Mouse (Mus musculus) heart, postnatal 14 days (tissue): ENCODE results near the gene Phka2. TPM values are rescaled to one million over a fixed set of nuclear protein-coding genes. Genes with fewer than 3 reads are reported as not detected.
A peak's percentile ranks its signal among the peaks of the same experiment; 100 is the strongest.

Experiments used
- DNase-seq, 2 experiments: peaks; one replicate each; pipeline ENCODE4 v3.0.0; 2021 to 2022
- intact Hi-C: fragments of 180-260 bp; cut with DNase I; formaldehyde crosslinking; loops from one replicate; pipeline ENCODE4 v1.15.1; 2025
- long read RNA-seq, 2 experiments: library from polyadenylated mRNA; stranded (forward); transcript quantifications; one replicate each; pipeline ENCODE4 v2.0.0; 2021
- total RNA-seq, 2 experiments: library from RNA; stranded (reverse); gene quantifications; 2 replicates each; pipeline ENCODE4 v1.2.3; 2021

The Phka2 gene
- total RNA-seq, result 10 to 100 TPM; 11.7 to 16.4 TPM
- long read RNA-seq, experiment 1, full-length matches to known transcripts, result 5 of 10 reads
- long read RNA-seq, experiment 1, partial matches to known transcripts, result 2 of 10 reads
- long read RNA-seq, experiment 1, other reads (novel, unspliced or antisense), result 3 of 10 reads
- long read RNA-seq, experiment 2, full-length matches to known transcripts, result 3 of 7 reads
- long read RNA-seq, experiment 2, partial matches to known transcripts, result 1 of 7 reads
- long read RNA-seq, experiment 2, other reads (novel, unspliced or antisense), result 3 of 7 reads

GRCm38 (mm10) chrX:160502048-160503041 is at the start of gene Phka2:
Gene Phka2 (plus strand): TSS chrX:160502166.
- intact Hi-C loops, result no loop called here
- peak; percentile 83 to 88 for DNase-seq

GRCm38 (mm10) chrX:160455686-160456085 is 46.3 kb upstream of the Phka2 start:
- DNase-seq, result peak; percentile 1 to 10
- intact Hi-C loops, result no loop called here

- intact Hi-C loops, result no loop called here
- no peak for DNase-seq
These were observed 30.6 kb upstream of the Phka2 start for GRCm38 (mm10) chrX:160471257-160471786.

- no peak for DNase-seq
- intact Hi-C loops, result no loop called here
These were observed 12.2 kb upstream of the Phka2 start for GRCm38 (mm10) chrX:160489784-160490183.

- intact Hi-C loops, result no loop called here
- DNase-seq, result no peak
These were observed 7.6 kb upstream of the Phka2 start for GRCm38 (mm10) chrX:160494333-160494732.

- DNase-seq, result no peak
- intact Hi-C loops, result no loop called here
These were observed 7.0 kb upstream of the Phka2 start for GRCm38 (mm10) chrX:160494921-160495320.

GRCm38 (mm10) chrX:160496473-160496872 is 5.5 kb upstream of the Phka2 start:
- DNase-seq, result no peak
- intact Hi-C loops, result no loop called here

GRCm38 (mm10) chrX:160501095-160501494 is 871 bp upstream of the Phka2 start:
- intact Hi-C loops, result no loop called here
- no peak for DNase-seq

- DNase-seq, result no peak
- intact Hi-C loops, result no loop called here
These were observed 299 bp upstream of the Phka2 start for GRCm38 (mm10) chrX:160501687-160502047.

- intact Hi-C loops, result no loop called here
- DNase-seq, result no peak
These were observed 7.1 kb downstream of the Phka2 start for GRCm38 (mm10) chrX:160509046-160509445.

- intact Hi-C loops, result no loop called here
- no peak for DNase-seq
These were observed 8.2 kb downstream of the Phka2 start for GRCm38 (mm10) chrX:160510197-160510596.

- intact Hi-C loops, result no loop called here
- DNase-seq, result no peak
These were observed 14.1 kb downstream of the Phka2 start for GRCm38 (mm10) chrX:160516027-160516426.

- peak; percentile 8 to 24 for DNase-seq
- intact Hi-C loops, result no loop called here
These were observed 40.8 kb downstream of the Phka2 start for GRCm38 (mm10) chrX:160542772-160543171.

GRCm38 (mm10) chrX:160548875-160549274 is 46.9 kb downstream of the Phka2 start:
- intact Hi-C loops, result no loop called here
- DNase-seq, result no peak

GRCm38 (mm10) chrX:160552066-160552465 is 50.1 kb downstream of the Phka2 start:
- intact Hi-C loops, result no loop called here
- DNase-seq, result no peak

GRCm38 (mm10) chrX:160583589-160583988 is 81.6 kb downstream of the Phka2 start:
- peak in 1 of 2 experiments; percentile 23 for DNase-seq
- intact Hi-C loops, result loop anchor here (5.0 to 10.0 kb wide), 2 partner anchors 181 to 449 kb away; partner anchors contain the start of gene Rs1

- intact Hi-C loops, result loop anchor here (5.0 to 10.0 kb wide), 2 partner anchors 181 to 448 kb away; partner anchors contain the start of gene Rs1
These were observed 82.3 kb downstream of the Phka2 start for GRCm38 (mm10) chrX:160584148-160584838.

GRCm38 (mm10) chrX:160585110-160585509 is 83.1 kb downstream of the Phka2 start:
- intact Hi-C loops, result loop anchor here (10.0 kb wide), 1 partner anchor 180 kb away; the partner anchor contains the start of gene Rs1

More at GRCm38 (mm10) chrX:160584148-160584838, 82.3 kb downstream of the Phka2 start:
- no peak for DNase-seq

GRCm38 (mm10) chrX:160588523-160588922 is 86.6 kb downstream of the Phka2 start:
- intact Hi-C loops, result loop anchor here (10.0 kb wide), 1 partner anchor 176 kb away; the partner anchor contains the start of gene Rs1
- DNase-seq, result no peak

More at GRCm38 (mm10) chrX:160585110-160585509, 83.1 kb downstream of the Phka2 start:
- DNase-seq, result no peak

GRCm38 (mm10) chrX:160590147-160590546 is 88.2 kb downstream of the Phka2 start:
- intact Hi-C loops, result no loop called here
- DNase-seq, result no peak
